Mouse (Mus musculus): ENCODE results near the gene Isyna1.

The Isyna1 gene

GRCm38 (mm10) chr8:70601271-70601649, 7.1 kb downstream of the Isyna1 start:
- peak in 1 of 2 experiments; percentile 50 for DNase-seq (ENCODE audit: low read depth in 1 of 2, low spot score in 2 of 2)

DNA sequence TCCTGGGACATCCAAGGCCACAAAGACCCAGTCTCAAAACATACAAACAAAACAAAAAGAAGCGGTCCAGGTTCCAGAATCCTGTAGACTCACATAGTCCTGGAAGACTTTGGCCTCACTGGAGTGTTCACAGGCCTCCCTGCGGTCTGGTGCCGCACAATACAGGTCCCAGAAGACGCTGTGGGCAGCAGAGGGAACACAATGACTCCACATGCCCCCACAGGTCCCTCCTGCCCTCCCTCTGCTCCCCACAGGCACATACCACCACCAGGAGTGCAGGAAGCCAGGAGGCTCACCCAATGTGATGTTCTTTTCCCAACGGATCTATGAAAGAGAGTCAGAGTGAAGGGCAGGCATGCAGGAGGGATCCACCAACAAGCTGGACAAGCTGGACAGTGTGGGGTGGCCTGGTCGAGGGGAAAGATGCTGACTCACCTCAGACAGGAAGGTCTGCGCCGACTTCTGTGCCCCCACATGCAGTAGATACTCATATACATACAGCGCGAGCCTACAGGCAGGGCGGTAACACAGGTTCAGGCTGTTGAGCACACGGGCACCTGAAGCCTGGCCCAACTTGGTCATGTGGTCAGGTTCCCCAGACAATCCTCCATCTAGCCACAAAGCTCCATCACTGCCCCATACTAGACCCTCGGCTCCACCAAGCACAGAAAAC, 8.1 kb downstream of the Isyna1 start:
- DNase-seq (ENCODE audit: low read depth in 1 of 2, low spot score in 2 of 2): no peak

DNA sequence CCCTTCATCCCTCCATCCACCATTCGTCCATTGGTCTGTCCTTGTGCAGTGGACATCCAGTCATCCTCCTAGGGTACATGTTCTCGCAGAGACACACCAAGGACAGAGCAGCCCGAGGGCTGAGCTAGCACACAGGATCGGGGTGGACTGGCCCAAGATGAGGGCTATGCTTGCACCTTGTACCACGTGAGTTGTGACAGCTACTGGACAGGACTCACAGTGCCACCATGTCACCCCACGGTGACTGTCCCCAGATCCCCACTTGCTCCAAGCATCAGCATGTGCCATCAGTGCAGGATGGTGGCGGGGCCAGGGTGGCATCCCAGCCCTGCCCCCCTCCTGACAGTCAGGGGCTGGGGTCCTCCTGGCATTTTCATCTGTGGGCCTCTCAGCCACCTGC, 10.4 kb downstream of the Isyna1 start:
- DNase-seq (ENCODE audit: low read depth in 1 of 2, low spot score in 2 of 2): no peak

DNA sequence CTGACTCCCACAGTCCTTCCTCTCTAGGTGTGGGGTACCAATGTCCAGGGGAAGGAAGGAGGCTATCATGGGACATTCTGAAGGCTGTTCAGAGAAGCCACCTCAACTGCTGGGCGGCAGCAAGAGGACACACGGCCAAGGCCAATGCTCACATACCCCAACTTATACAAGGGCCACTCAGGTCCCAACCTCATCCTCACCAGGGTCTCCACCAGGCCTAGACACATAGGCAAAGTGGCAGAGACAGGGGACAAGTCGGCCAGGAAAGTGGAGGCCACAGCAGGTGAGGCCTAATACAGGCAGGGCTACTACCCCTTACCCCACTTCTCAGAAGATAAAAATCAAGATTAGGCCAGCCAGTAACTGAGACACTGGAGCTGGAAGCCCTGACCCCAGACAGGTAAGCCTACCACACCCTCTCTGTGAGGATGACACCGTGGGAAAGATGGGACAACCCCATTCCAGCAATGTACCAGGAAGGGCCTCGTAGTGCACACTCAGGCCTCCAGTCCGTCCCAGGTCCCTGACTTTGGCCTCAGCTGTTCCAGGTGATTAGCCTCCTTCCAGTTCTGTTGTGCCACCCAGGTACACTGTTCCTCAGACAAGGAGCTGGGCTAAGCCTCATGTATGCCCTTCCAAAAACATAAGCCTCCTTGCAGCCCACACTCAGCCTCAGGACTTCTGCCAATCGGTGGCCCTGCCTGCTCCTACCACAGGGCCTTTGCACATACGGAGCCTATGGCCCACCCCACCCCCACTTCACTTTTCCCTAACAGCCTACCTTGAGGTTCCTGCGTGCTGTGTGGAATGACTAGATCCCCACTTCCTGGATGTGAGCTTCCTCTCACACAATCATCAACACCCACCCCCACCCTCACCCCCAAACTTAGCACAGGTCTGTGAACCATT, 12.0 kb downstream of the Isyna1 start:
- DNase-seq (ENCODE audit: low read depth in 1 of 2, low spot score in 2 of 2): no peak

DNA sequence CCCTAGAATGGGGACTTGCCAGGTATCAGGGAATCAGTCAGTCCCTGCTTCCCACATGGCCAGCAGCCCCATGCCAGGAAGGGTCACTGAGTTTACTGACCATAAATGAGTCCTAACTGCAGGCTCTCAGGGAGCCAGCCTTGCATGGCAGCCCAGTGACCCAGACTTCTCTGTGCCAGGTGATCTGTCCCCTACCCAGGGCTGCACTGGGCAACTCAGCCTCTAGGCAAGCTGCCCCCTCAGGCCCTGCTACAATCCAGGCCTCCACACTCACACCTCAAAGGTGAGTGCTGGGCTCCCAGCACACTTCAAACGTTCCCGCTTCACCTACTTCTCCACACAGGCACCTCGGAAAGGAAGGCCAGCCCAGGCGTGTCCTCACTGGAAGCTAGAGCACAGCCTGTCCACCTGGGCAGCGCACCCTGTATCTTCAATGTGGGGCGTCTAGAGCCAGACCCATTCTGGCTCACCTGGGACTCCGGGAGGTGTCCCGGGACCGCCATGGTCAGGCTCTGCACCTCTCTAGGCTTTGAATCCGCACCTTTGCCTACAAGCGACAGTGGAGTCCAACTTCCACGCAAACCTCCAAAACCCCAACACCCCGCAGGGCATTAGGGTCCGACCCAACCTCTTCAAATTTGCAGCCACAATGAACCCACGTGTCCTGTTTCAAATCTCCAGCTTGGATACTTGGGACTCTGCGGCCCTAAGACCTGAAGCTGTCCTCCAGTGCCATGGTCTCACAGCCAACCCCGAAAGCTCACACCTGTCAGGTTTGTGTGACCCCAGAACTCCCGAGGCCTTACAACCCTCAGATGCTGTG, 12.8 kb downstream of the Isyna1 start:
- no peak for DNase-seq (ENCODE audit: low read depth in 1 of 2, low spot score in 2 of 2)

GRCm38 (mm10) chr8:70607603-70607897, 13.4 kb downstream of the Isyna1 start:
- DNase-seq (ENCODE audit: low read depth in 1 of 2, low spot score in 2 of 2): no peak

GRCm38 (mm10) chr8:70607898-70608748, 13.9 kb downstream of the Isyna1 start:
- no peak for DNase-seq (ENCODE audit: low read depth in 1 of 2, low spot score in 2 of 2)

DNA sequence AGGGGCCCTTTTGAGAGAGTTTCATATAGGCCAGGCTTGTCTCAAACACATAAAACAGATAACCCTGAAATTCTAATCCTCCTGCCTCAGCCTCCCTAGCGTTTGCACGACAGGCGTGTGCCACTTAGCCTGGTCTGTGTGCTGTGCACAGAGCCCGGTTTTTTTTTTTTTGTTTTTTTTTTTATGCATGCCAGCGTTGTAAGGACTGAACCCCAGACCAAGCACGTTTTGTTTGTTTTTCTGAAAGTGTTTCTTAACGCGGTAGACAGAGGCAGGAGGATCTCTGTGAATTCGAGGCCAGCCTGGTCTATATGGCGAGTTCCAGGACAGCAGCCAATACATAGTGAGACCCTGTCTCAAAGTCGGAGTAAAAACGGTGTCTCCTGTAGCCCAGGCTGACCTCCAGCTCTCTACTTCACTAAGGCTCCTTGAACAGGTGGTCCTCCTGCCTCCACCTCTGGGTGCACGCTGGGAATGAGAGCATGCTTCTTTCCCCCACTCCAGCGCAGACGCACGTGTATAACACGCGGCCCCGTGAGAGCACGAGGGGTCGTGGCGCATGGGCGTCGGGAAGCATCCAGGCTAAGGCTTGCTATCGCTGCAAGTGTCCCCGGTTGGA, 14.7 kb downstream of the Isyna1 start, which contains the start of gene Ssbp4:
Gene Ssbp4, minus strand, starts transcription at position 124 of the 619 bp plus-strand sequence.
- DNase-seq (ENCODE audit: low read depth in 1 of 2, low spot score in 2 of 2): no peak

DNA sequence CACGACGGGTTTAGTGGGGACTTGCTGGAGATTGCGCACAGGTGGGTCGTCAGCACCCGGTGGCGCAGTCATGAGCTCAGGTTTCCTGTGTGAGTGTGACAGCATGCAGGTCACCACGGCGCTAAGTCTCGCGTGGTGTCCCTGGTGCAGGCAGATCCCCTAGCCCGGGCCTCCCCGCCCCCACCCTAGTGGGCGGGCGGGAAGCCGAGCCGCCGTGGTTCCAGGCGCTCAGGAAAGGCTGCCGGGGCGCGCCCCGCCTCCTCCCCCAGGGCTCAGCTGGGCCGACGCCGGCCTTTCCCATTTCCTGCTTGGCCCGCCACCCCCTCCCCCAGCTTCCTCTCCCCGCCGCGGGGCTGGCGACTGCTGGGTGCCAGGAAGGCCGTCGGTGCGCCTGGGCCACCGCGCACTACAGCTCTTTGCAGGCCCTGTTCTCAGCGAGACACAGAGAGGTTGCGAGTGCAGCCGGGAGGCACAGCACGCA, 15.2 kb downstream of the Isyna1 start:
- DNase-seq (ENCODE audit: low read depth in 1 of 2, low spot score in 2 of 2): peak; percentile 65 to 78

DNA sequence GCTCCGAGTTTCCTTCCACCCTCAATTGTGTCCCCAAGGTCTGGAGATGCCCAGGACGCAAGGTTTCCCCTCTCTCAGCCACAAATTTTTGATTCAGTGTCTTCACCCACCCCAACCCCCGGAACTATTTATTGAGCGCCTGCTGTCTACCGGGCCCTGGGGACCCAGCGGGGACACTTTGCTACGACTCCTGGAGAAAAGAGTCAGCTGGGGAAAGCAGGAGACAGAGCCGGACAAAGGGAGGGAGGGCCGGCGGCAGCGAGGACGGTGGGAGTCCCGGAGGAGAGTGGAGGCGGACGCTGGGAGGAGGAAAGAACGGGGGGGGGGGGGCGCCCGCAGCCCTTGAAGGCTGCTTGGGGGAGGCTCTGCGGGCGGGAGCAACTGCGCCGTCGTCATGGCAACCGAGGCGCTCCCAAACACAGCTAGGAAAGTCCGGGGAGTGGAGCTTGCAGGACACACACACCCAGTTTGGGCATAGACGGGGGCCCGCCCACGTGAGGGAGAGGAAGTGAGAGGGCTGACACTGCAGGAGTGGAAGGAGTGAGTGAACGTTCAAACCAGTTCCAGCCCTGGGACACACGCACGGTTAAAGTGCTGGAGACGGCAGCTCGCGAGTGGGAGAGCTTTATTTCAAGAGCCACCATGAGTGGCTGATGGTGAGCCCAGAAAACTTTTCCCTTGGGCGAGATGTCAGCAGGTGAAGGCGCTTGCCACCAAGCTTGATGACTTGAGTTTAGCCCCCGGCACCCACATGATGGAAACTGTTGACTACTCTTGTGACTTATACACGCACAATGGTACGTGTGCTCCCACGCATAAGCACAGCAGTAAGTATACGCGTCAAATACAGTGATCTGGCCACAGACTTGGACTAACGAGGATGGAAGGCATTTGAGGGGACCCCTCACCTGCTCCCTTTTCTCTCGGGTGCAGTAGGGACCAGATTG, 15.9 kb downstream of the Isyna1 start:
- DNase-seq (ENCODE audit: low read depth in 1 of 2, low spot score in 2 of 2): peak; percentile 90 to 93

- DNase-seq (ENCODE audit: low read depth in 1 of 2, low spot score in 2 of 2): peak in 1 of 2 experiments; percentile 81
Measured at GRCm38 (mm10) chr8:70610796-70611771, 16.9 kb downstream of the Isyna1 start.

- DNase-seq (ENCODE audit: low read depth in 1 of 2, low spot score in 2 of 2): peak in 1 of 2 experiments; percentile 90
Measured at GRCm38 (mm10) chr8:70611849-70612248, 17.7 kb downstream of the Isyna1 start.

DNA sequence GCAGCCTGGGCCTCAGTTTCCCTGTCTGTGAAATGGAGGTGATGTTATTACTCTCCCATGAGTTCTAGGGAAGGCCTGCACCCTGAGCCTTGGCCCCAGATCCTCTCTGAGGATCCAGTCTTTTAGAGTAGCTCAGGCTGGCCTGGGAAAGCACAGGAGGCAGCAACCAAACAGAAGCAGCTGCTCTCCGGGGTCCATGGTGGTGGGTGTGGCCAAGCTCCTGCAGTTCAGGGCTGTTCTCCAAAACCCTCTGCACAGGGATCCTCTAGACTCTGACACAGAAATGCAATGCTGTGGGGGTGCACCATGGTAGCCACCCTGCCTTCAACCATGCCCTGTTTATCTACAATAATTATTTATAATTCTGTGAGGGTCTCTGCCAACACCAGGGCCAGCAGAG, 19.6 kb downstream of the Isyna1 start:
- DNase-seq (ENCODE audit: low read depth in 1 of 2, low spot score in 2 of 2): no peak

GRCm38 (mm10) chr8:70614469-70614868, 20.3 kb downstream of the Isyna1 start:
- no peak for DNase-seq (ENCODE audit: low read depth in 1 of 2, low spot score in 2 of 2)

- DNase-seq (ENCODE audit: low read depth in 1 of 2, low spot score in 2 of 2): no peak
Measured at GRCm38 (mm10) chr8:70615281-70615680, 21.1 kb downstream of the Isyna1 start.

GRCm38 (mm10) chr8:70615894-70616293, 21.7 kb downstream of the Isyna1 start, which contains the start of gene Lrrc25:
Gene Lrrc25, plus strand, starts transcription at chr8:70616155.
- DNase-seq (ENCODE audit: low read depth in 1 of 2, low spot score in 2 of 2): peak in 1 of 2 experiments; percentile 60

GRCm38 (mm10) chr8:70616645-70617044, 22.5 kb downstream of the Isyna1 start:
- DNase-seq (ENCODE audit: low read depth in 1 of 2, low spot score in 2 of 2): peak in 1 of 2 experiments; percentile 64

DNA sequence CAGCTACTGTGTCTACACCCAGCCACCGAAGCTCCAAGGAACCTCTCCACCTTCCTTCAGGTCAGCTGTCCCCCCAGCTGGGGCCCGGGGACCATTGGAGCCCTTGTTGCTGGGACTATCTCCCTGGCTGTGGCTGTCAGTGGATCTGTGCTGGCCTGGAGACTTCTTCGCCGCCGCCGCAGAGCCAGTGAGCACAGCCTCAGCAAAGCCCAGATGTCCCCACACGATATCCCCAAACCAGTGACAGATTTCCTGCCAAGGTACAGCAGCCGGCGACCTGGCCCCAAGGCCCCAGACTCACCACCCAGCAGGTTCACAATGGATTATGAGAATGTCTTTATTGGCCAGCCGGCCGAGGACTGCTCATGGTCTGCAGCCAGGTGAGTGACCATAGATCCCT, 23.8 kb downstream of the Isyna1 start:
- DNase-seq (ENCODE audit: low read depth in 1 of 2, low spot score in 2 of 2): no peak
